Mouse (Mus musculus): ENCODE results near the gene Map2k4.

The Map2k4 gene

DNA sequence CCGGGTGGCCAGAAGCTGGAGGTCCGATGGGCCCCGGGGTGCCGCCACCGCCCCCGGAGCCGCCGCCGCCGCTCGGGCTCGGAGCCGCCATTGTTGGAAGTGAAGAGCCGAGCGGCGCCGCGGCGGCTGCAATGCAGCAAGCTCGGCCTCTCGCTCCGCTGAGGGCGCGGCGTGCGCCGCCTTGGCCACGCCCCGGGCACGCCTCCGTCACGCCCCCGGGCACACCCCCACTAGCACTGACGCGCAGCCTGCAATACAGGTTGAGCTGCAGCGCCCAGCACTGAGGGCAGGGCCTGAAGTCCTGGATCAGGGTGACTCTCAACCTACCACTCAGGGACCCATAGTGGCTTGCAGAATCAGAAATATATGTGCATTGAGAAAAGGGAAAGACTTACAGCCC lies at the start of gene Map2k4:
Gene Map2k4 (minus strand): TSS at position 144 of the 400 bp plus-strand sequence.
- in situ Hi-C loops (cut with MboI; ENCODE audit: unreplicated experiment in 2 of 2), result no loop called here

DNA sequence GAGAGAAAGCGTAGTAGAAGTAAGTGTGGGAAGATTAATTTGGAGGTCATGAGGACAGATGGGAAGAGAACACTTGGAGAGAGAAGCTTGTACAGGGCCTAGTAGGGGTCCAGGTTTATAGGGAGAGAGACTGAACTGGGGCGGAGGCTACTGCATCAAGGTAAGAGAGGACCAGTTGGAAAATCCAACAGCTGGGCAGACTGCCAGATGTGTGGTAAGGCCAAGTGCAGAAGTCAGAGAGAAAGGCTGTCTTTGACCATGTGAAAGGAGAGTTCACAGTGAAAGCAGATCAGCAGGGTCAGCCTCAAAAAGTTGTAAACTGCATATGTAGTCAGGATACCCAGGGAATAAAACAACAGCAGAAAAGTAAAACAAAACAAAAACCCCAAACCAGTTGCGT lies 36.5 kb upstream of the Map2k4 start:
- in situ Hi-C loops (cut with MboI; ENCODE audit: unreplicated experiment in 2 of 2), result loop anchor here in 1 of 2 experiments (25.0 kb wide), 1 partner anchor 1213 kb away; the partner anchor contains the start of gene Tmem220

DNA sequence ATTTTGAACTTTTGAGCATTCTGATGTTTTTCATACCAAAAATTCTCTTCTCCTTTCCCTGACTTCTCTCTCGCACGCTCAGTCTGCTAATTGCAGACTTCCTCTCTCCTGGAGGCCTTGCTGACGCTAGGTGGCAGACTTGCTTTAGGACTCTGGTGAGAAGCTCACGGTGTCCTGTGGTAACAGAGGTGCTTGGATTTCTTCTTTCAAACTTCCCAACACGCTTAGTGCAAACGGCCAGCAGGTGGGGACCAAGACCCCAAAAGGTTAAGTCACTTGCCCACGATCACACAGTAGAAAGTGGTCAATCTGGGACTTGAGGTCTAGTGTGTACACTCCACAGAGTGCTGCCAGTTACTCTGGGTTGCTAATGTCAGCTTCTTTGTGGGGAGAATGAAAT lies 32.8 kb upstream of the Map2k4 start:
- in situ Hi-C loops (cut with MboI; ENCODE audit: unreplicated experiment in 2 of 2), result loop anchor here in 1 of 2 experiments (25.0 kb wide), 1 partner anchor 1216 kb away; the partner anchor contains the start of gene Tmem220

DNA sequence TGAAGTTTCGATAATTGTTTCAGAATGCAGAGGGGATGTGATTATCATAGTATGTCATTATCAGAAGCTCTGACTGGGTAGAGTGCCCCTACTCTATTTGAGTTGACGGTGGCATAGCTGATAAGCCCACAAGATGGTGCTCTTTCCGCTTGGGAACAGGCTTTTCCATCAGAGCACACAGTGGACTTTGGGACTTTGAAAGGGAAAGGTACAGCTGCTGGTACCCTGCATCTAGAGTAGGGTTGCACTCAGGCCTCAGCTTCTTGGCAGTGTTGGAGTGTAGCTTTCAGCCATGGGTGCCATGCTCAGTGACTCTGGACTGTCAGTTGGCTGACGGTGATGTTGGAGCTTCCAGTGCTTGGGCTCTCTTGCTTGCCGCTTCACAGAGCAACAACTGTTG lies 32.2 kb upstream of the Map2k4 start:
- in situ Hi-C loops (cut with MboI; ENCODE audit: unreplicated experiment in 2 of 2), result loop anchor here in 1 of 2 experiments (25.0 kb wide), 1 partner anchor 1217 kb away; the partner anchor contains the start of gene Tmem220

DNA sequence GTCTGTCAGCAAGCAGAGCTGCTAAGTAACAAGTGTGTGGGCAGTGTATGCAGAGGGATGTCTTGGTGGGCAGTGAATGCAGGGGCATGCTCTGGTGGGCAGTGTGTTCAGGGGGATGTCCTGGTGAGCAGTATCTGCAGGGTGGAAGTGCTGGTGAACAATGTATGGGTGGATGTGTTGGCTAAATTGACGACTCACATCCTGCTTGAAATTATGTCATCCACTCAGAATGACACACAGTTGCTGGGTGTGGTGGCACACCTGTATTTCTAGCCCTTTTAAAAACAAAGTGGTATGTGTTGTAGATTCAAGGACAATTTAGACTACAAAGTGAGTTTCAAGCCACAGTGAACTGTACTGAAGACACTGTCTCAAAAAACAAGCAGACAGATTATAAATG lies 30.1 kb upstream of the Map2k4 start:
- in situ Hi-C loops (cut with MboI; ENCODE audit: unreplicated experiment in 2 of 2), result loop anchor here in 1 of 2 experiments (25.0 kb wide), 1 partner anchor 1219 kb away; the partner anchor contains the start of gene Tmem220

DNA sequence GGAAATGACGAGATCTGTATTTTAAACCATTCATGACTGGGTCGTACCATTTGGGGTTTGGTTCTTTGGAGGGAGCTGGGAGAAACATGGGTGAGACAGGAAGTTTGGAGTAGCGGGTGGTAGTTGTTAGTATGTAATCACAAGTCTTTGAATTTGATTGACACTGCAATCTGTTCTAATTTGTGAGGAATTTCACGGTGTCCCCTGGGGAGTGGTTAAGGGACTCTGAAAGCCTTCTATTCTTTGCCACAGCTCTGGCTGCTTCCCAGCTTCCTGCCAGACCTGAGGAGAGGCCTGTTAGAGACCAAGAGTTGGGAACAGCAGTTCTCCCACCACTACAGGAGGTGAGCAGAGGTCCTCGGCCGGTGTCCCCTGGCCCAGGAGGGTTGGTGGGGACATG lies 28.1 kb upstream of the Map2k4 start:
- in situ Hi-C loops (cut with MboI; ENCODE audit: unreplicated experiment in 2 of 2), result loop anchor here in 1 of 2 experiments (25.0 kb wide), 1 partner anchor 1221 kb away; the partner anchor contains the start of gene Tmem220

DNA sequence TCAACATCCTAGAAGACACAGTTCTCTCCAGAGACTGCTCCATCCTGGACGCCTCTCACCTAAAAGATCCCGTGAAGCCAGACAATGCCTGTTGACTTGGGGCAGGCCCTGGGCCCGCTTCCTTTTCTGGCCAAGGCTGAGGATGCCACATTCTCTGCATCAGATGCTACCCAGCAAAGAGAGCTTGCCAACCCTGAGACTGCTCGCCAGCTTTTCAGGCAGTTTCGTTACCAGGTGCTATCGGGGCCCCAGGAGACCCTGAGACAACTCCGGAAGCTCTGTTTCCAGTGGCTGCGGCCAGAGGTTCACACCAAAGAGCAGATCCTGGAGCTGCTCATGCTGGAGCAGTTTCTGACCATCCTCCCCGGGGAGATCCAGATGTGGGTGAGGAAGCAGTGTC lies 26.3 kb upstream of the Map2k4 start:
- in situ Hi-C loops (cut with MboI; ENCODE audit: unreplicated experiment in 2 of 2), result loop anchor here in 1 of 2 experiments (25.0 kb wide), 1 partner anchor 1223 kb away; the partner anchor contains the start of gene Tmem220

DNA sequence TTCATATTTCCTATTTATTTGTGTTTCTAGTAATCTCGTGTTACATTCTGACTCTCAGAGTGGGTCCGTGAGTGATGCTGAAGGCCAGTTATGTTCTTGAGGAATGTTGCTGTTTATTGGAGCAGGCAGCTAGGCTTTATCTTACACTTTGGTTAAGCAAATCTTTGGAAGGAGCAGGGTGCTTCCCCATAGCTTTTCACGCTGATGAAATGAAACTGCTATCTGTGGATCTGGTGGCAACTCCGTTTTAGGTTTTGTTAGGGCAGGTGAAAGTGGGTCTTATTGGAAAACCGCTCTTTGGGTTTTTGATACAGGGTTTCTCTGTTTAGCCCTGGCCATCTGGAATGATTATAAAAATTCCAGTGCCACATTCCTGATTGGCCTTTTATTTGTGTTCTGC lies 24.0 kb upstream of the Map2k4 start:
- in situ Hi-C loops (cut with MboI; ENCODE audit: unreplicated experiment in 2 of 2), result loop anchor here in 1 of 2 experiments (25.0 kb wide), 1 partner anchor 1225 kb away; the partner anchor contains the start of gene Tmem220

DNA sequence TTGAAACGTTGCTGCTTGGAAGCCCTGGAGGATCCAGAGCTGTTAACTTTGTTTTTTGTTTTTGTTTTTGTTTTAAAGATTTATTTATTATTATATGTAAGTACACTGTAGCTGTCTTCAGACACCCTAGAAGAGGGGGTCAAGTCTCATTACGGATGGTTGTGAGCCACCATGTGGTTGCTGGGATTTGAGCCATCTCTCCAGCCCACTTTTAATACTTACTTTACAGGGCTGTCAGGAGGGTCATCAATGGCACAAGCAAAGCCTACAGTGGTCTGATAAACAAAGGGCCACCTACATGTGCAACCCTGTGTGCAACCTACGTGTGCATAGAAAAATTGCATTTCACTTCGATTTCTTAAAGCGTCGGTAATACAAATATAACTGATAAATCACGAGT lies 19.5 kb upstream of the Map2k4 start:
- in situ Hi-C loops (cut with MboI; ENCODE audit: unreplicated experiment in 2 of 2), result loop anchor here in 1 of 2 experiments (25.0 kb wide), 1 partner anchor 1230 kb away; the partner anchor contains the start of gene Tmem220

DNA sequence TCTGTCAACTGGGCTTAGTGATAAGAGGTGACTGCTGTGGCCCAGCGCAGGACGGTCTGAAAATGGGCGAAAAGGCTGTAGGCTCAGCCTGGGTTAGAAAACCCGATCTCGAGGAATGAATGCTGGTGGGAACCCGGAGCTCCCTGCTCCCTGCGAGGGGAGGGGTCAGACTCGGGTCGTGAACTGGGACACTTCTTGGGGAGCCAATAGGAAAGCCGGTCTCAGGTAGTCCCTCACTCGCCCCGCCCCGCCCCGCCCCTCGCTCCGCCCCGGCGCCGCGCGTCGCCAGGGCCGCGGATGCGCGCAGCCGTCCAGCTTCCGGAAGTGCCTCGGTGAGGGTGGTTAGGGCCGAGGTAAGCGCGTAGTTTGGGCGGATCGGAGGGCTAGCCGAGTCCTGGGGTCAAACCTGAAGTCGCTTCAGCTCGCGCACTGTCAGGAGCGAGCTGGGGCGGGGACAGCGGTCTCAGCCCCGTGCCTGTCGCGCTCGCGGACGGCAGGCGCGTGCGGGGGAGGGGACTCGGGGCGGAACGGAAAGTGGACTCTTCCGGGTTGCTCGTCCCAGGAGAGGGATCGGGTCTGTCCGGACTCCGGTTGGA lies 18.9 kb upstream of the Map2k4 start, which contains the start of gene Zkscan6:
Gene Zkscan6 (plus strand): TSS at position 267 of the 596 bp plus-strand sequence.
- in situ Hi-C loops (cut with MboI; ENCODE audit: unreplicated experiment in 2 of 2), result loop anchor here in 1 of 2 experiments (25.0 kb wide), 1 partner anchor 1230 kb away; the partner anchor contains the start of gene Tmem220

DNA sequence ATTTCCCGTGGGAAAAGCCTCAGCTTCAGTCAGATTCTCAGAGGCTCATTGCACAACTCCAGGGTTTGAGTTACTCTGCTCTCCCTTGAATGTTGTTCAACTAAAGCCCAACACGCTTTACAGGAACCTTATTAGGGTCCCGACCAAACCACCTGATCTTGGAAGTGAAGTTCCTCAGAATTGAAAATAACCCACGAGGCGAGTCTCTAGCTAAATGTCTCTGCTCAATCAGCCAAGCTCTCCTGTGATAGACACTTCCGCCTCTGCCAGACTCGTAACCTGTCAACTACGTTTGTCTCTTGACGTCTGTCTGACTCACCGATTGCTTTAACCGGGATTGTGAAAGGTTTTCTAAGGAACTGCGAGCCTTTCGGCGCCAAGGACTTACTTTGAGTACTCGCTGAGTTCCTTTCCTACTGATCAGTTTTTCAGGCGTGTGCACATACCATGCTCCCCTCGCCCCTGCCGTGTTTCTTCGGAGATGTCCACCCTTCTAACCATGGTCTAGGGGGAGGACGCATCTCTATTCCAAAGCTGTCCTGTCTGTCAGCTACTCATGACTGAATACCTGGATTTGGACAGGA lies 18.3 kb upstream of the Map2k4 start:
- in situ Hi-C loops (cut with MboI; ENCODE audit: unreplicated experiment in 2 of 2), result loop anchor here in 1 of 2 experiments (25.0 kb wide), 1 partner anchor 1231 kb away; the partner anchor contains the start of gene Tmem220

DNA sequence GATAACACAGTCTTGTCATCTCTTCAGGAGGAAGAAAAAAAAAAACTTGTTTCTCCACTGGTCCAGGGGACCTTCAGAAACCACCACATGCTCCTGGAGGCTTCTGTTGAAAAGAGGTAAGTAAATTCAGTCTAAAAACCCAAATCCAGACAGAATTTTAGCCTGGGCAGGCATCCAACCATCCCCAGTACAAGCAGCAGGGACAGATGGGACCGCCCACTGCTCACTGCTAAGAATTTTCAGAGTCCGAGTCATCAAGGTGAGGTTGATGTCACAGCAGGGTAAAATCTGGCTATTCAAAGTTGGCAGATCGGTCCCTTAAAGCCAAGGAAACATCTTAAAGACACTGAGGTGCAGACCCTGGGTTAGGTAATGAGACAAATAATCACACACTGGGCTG lies 13.8 kb upstream of the Map2k4 start:
- in situ Hi-C loops (cut with MboI; ENCODE audit: unreplicated experiment in 2 of 2), result loop anchor here in 1 of 2 experiments (25.0 kb wide), 1 partner anchor 1235 kb away; the partner anchor contains the start of gene Tmem220

DNA sequence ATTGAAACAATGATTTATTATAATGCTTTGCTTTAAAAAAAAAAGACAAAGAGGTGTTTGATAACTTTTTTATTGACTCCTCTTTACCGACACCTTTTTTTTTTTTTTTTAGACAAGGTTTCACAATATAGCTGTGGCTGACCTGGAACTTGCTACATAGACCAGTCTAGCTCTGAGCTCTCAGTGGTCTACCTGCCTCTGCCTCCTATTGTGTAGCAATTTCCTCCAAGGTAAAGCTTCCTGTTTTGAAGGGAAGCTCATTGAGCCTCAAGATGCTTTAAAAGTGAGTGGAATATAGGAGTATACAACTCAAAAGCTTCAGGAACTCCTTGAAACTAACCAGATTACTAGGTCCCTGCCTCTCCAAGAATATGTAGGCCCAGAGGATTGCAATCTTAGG lies 7.8 kb upstream of the Map2k4 start:
- in situ Hi-C loops (cut with MboI; ENCODE audit: unreplicated experiment in 2 of 2), result no loop called here

DNA sequence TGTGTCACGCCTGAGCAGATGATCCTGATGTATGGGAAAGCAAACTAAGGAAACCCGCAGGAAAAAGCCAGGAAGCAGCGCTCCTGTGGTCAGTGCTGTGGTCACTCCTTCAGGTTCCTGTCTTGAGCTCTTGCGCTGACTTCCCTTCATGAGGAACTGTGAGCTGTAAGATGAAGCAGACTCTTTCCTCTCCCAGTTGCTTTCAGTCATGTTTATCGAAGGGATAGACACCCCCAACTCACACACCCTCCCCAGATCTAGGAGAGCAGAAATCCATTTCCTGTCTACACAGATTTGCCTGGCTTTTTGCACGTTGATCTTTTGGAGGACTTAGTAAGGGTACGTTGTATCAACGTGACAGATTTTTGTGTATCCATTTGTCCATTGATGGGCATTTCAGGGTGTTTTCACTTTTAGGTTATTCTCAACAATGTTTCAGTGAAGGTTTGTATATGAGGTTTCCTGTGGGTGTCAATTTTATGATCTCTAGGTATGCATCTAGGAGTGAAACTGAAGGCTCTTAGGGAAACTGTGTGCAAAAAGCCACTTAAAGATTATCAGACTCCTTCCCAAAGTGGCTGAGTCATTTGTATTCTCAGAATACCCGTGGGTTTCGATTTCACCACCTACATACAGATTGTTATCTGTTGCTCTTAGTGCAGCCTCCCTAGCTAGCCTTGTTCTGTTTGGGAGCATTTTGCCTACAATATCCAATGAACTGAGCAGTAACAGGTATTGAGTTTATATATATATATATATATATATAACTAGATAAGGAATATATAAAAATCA lies 6.5 kb upstream of the Map2k4 start:
- in situ Hi-C loops (cut with MboI; ENCODE audit: unreplicated experiment in 2 of 2), result no loop called here

DNA sequence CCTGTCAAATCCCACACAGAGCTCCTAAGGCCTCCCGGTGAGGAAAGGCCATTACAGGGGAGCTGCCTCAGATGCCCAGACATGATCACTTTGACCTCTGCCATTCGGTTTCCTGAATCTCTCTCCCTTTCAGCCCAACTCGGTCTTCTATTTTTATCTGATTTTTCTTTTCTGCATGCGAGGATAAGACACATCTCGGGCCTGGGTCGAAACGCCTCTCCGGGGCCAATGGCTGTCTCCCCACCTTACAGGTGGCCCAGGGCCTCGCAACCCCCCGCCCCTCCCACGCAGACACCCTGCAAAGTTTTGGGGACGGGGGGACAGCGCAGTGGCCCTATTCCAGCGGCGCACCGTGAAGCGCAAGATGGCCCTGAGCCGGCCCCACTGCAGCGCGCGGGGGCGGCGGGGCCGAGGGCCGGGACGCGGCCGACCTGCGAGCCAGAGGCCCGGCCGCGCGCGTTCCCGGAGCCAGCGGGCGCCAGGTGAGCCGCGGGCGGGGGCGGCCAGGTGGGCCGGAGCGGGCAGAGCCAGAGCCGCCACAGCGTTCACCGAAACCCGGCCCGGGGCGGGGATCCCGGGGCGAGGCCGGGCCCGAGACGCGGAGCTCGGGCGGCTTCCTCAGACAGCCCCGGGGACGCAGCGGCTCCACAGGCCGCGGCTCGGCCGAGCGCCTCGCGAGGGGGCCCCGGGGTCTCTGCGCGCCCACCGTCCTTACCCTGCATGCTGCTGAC lies 511 bp downstream of the Map2k4 start:
- in situ Hi-C loops (cut with MboI; ENCODE audit: unreplicated experiment in 2 of 2), result no loop called here

DNA sequence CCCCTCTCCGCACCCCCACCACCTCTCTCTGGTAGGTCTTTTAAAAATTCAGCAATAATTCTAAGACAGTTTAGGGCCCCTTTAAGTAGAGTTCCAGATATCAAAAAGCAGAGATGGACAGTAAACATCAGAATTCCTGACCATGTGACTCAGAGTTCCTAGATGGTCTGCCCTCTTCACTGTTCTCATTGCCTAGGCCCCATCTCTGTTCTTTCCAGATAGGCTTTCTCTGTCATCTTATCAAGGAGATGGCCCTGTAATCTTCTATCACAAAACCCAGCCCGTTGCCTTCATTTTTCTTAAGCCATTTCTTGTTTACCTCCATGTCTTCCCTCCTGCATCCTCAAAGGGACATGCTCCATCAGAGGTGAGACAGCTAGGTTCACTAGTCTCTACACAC lies 1.9 kb downstream of the Map2k4 start:
- in situ Hi-C loops (cut with MboI; ENCODE audit: unreplicated experiment in 2 of 2), result no loop called here

DNA sequence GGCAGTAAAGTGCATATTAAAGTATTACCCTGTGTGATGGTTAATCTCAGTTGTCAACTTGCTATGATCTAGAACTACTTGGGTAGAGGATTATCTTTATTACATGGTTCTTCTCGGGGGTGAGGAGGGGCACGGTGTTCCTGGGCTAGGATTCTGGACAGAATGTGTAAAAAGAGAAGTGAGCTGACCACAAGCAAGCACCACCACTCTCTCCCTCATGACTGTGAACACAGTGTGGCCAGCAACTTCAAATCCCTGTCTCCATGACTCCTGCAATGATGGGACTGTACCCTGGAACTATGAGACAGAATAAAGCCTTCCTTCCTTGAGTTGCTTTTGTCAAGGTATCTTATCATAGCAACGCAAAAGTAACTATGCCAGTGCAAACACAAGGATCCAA lies 6.5 kb downstream of the Map2k4 start:
- in situ Hi-C loops (cut with MboI; ENCODE audit: unreplicated experiment in 2 of 2), result no loop called here

DNA sequence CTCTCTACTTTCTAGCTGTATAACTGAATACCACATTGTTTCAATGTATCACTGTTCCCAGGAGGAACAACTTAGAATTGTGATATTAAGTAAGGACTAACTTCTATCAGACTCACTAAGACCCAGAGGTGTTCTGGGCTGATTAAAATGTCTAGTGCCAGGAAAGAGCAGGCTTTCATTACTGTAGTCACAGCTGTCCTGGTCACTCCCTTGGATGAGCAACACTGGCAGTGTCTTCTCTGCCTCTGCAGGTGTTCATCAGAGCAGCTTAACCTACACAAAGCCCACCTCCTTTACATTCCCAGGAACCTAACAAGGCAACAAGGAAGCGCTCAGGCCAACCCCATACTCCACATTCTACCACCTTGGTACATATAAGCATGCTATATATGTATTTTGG lies 8.5 kb downstream of the Map2k4 start:
- in situ Hi-C loops (cut with MboI; ENCODE audit: unreplicated experiment in 2 of 2), result no loop called here

DNA sequence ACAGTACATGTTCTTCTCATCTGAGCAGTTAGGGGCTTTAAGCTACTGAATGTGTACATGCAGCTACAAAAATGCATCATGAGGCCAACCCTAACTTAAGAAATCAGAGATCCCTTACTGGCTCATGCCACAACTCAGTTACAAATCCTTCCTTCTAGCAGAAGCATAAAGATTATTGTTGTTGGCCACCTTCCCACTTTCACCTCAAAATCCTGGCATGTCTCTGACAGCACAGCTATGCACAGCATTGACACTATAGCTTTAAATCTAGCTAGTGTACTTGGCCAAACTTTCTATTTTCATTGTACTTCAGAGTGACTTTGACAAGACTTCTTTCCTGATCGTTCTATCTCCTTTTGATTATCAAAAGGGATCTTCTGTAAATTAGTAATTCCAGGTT lies 9.0 kb downstream of the Map2k4 start:
- in situ Hi-C loops (cut with MboI; ENCODE audit: unreplicated experiment in 2 of 2), result no loop called here

DNA sequence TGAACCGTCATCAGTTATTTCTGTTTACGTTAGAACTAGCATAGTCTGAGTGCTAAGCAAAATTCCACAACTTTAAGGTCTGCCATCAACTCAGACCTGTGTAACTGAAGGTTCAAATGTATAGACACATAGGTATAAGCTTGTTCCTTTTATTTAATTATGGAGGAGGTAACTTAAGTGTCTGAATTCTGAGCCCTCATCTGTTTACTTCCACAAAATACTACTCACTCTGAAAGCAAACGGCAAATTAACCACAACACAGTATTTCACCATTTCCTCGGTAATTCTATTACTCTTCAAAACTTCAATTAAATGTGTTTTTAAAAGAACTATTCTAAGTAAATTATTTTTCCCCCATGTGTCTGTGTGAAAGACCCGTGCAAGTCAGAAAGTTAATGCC lies 10.3 kb downstream of the Map2k4 start:
- in situ Hi-C loops (cut with MboI; ENCODE audit: unreplicated experiment in 2 of 2), result no loop called here
